Mouse (Mus musculus): ENCODE measurements around the gene Stoml1.
"Not testable (repeated sequence)": the region's sequence is repeated elsewhere in the genome, so short reads cannot be mapped to it uniquely, and the experiment has no call there.

Stoml1 gene

DNA sequence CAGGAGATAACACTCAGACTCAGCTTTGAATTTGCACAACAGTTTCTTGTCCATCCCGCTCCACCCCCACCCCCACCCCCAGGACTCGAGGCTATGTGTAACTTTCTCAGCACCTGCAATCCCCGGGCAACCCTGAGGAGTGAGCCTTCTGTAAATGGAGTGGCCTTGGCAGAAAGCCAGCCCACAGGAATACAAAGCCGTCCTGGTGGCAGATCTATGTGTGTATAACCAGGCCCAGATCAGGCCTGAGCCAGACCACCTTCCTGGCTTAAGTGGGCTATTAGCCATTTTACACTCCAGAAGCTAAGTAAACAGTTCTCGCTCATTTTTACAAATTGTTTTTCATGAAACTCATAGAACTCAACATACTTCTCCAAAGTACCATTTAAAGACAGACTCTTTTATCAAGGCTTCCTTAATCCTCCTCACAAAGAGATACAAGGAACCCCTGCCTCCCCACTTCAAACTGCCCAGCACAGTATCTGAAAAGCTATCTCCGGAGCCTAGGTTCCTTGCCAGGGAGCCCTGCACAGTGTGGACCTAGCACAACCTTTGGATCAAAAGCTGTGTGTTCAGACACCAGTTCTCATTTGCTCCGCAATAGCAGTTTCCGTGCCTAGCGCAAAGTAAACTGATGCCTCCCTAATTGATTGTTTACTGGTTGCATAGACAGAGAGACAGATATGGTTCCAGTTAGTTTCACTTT, 11.0 kb upstream of the Stoml1 start:
- DNase-seq (ENCODE audit: low read depth, low spot score) = no peak

- DNase-seq (ENCODE audit: low read depth, low spot score) = no peak
Observed at GRCm38 (mm10) chr9:58242696-58243095, 10.3 kb upstream of the Stoml1 start.

GRCm38 (mm10) chr9:58243696-58244095, 9.3 kb upstream of the Stoml1 start:
- no peak for DNase-seq (ENCODE audit: low read depth, low spot score)

DNA sequence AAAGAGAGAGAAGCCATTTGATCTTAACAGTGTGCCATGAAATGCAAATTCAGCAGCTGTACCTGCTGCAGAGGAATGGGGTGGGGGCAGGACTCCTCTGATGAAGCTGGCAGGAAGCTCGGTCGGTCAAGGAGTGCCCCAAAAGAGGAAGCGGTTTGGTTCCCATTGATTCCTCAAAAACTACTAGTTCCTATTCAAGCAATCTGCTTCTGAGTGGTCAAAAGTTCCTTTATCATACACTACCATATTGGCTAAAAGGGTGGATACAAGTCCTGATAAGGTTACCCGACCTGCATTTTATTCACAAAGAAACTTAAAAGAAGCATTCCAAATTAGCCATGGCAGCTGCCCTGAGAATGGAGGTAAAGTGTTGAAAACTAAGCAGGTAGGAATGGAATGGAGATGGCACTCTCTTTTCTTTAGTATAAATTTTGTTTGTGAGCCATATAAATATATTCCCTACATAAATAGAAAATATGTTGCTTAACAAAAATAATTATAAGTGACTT, 6.8 kb upstream of the Stoml1 start:
- DNase-seq (ENCODE audit: low read depth, low spot score) = no peak

DNA sequence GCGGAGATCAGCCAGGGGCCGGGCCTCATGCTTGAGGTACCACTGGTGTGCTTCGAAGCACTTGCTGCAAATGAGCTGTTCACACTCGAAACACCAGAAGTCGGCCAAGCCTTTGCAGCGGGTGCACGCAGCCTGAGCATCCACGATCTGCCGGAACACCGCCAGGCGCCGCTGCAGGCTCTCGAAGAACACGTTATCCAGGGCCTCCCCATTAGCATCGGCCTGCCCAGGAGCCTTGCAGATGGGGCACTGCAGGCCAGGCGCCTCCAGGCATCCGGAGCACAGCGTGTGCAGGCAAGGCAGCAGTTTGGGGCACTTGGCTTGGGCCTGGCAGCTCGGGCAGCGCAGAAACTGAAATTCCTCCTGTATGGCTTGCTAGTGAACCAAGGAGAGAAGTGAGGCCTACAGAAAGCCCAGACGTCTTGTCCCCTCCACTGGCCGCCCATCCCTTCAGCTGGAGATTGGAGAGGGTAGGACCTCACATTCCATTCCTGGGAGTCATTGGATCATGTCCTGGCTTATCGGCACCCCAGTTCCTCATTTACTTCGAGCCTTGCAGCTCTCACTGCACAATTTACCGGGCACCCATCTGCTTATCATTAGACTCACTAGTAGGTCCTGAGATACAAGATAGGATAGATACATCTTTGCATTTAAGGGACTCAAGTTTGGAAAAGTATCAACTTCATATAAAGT, 5.8 kb upstream of the Stoml1 start:
- peak; percentile 43 for DNase-seq (ENCODE audit: low read depth, low spot score)

- DNase-seq (ENCODE audit: low read depth, low spot score) = no peak
Observed at GRCm38 (mm10) chr9:58248746-58249413, 4.1 kb upstream of the Stoml1 start.

- DNase-seq (ENCODE audit: low read depth, low spot score) = no peak
Observed at GRCm38 (mm10) chr9:58249592-58250192, 3.3 kb upstream of the Stoml1 start, which contains the start of gene Pml. Pml (minus strand) TSS chr9:58249786.

DNA sequence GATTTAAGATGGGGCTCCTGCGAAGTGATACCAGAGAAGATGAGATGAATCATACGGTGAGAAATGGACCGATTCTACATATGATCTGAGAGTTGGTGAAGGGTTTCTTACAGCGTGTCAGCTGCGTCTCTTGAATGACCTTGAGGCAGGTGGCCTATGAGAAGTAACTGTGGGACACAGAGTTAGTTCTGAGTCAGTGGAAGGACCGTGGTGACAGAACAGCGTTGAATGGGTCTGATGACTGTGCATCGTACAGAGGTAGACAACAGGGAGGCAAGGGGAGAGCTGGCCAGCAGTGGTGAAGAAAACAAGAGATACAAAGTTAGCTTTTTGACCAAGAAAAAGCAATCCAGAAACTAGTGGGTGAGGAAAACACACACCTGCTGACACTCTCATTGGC, 2.6 kb upstream of the Stoml1 start:
- DNase-seq (ENCODE audit: low read depth, low spot score) = no peak

DNA sequence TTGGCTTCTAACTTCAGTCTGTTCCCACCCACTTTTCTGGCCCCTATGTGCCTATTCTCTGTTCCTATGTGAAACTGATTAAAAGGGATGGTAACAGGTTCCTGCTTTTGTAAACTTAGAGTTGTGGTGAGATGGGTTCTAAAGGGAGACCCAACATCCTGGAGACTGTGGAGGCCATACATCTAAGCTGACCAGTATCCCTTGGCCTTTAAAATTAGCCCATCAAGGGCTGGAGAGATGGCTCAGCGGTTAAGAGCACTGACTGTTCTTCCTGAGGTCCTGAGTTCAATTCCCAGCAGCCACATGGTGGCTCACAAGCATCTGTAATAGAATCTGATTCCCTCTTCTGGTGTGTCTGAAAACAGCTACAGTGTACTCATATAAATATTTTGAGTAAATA, 2.2 kb upstream of the Stoml1 start:
- DNase-seq (ENCODE audit: low read depth, low spot score) = not testable (repeated sequence)

DNA sequence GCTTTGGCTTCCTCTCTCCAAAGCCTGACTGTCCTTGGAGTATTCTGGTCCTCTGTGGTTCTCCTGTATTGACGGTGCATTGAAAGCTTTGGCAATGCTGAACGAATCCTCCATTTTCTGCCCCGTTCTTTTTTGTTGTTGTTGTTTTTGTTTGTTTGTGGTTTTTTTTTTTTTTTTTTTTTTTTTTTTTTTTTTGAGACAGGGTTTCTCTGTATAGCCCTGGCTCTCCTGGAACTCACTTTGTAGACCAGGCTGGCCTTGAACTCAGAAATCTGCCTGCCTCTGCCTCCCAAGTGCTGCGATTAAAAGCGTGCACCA, 800 bp downstream of the Stoml1 start:
- DNase-seq (ENCODE audit: low read depth, low spot score) = not testable (repeated sequence)

GRCm38 (mm10) chr9:58255105-58255504, 2.1 kb downstream of the Stoml1 start:
- no peak for DNase-seq (ENCODE audit: low read depth, low spot score)

DNA sequence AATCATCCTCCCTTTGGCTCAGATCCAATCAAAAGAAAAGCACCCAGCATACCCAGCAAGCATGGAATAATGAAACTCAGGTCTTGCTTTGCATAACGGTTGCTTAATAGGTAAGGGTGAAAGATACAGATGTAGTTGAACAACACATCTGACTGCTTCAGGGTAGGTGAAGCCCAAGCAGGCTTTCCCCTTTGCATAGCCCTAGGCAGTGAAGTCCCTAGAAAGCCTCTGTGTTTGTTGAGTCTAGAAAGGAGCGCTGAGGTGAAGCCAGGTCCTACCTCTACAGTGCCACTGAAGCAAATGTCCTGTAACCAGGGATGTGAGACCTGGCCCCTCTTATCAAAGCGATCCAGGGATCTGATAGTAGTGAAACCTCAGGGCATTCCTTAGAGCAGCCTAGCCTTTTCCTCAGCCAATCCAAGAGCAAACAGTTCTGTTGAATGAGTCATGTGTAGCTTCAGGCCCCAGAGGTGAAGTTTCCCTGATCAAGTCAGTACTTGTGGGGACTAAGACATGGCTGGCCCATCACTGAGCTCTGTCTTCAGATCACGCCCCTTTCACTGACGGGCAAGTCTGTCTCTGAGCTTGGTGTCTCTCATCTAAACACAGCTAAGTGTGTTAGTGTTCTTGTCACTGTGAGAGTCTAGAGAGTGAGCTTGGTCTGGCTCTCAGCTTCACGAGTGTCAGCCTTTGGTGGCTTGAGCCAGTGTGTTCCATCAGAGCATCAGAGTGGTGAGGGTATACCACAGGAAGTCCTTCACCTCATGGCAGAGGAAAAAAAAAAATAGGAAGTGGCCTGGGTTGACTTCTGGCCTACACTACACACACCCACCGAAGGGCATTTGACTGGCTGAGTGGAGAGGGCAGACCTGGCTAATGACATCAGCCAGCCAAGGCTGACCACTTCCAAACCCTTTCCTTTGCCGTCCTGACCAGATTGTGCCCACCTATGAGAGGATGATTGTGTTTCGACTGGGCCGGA, 3.0 kb downstream of the Stoml1 start:
- DNase-seq (ENCODE audit: low read depth, low spot score) = no peak

DNA sequence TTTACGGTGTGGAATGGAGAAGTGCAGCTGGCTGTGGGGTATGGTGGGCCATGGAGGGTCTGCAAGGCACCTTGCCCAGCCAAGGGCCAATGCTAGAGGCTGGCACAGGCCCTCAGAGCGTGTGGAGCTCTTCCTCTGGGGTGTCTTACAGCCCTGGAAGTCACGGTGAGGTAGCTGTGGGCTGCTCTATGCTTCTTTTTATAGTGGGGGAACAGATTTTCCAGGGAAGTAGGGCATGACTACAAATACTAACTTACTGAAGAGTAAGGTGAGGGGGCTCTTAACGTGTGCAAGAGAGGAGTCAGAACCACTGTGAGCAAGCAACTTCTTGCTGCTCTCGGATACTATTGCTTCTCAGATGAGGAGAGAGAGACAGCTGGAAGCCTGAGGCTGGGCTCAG, 9.5 kb downstream of the Stoml1 start:
- DNase-seq (ENCODE audit: low read depth, low spot score) = no peak

- DNase-seq (ENCODE audit: low read depth, low spot score) = no peak
Observed at GRCm38 (mm10) chr9:58265368-58265767, 12.4 kb downstream of the Stoml1 start.

GRCm38 (mm10) chr9:58266571-58267011, 13.6 kb downstream of the Stoml1 start:
- DNase-seq (ENCODE audit: low read depth, low spot score) = no peak

DNA sequence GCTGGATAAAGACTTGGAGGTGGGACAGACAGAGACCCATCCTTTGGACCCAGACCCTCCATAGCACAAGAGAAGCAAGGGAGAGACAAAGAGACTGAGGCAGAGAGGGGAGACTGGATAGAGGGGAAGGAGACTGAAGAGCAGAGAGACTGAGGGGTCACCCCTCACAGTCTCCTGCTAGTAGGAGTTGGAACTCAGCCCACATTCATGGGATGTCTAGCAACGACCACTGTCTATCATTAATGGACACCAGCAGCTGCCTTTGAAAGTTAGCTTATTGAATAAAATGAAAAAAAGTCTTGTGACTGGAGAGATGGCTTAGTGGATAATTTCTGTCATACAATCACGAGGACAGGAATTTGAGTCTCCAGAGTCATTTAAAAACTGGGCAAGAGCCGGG, 14.1 kb downstream of the Stoml1 start:
- no peak for DNase-seq (ENCODE audit: low read depth, low spot score)

- peak; percentile 58 for DNase-seq (ENCODE audit: low read depth, low spot score)
Observed at GRCm38 (mm10) chr9:58268384-58269313, 15.7 kb downstream of the Stoml1 start.

- no peak for DNase-seq (ENCODE audit: low read depth, low spot score)
Observed at GRCm38 (mm10) chr9:58270081-58270480, 17.1 kb downstream of the Stoml1 start.

DNA sequence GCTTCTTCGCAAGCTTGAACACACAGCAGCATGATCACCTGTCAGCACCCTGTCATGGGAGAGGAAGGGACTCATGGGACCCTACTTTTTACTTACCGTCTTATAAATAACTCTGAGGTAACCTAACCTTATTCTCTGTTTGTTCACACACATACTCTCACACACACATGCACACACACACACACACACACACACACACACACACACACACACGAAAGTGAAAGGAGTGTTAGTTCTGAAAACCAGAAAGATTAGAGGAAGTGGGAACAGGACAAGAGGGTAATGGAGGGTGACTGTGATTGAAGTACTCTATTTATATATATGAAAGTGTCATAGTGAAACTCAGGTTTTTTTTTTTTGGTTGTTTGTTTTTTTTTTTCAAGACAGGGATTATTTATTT, 18.1 kb downstream of the Stoml1 start:
- no peak for DNase-seq (ENCODE audit: low read depth, low spot score)

GRCm38 (mm10) chr9:58271551-58271950, 18.6 kb downstream of the Stoml1 start:
- not testable (repeated sequence) for DNase-seq (ENCODE audit: low read depth, low spot score)
